Mouse (Mus musculus) neural tube, embryonic 10.5 days (tissue): ENCODE measurements around the gene Abcg1.

Experiments used
- DNase-seq: peaks from one replicate; pipeline ENCODE4 v3.0.0-alpha.2; 2017; ENCODE audit warnings: low spot score; ENCODE audit errors: extremely low spot score

The Abcg1 gene

DNA sequence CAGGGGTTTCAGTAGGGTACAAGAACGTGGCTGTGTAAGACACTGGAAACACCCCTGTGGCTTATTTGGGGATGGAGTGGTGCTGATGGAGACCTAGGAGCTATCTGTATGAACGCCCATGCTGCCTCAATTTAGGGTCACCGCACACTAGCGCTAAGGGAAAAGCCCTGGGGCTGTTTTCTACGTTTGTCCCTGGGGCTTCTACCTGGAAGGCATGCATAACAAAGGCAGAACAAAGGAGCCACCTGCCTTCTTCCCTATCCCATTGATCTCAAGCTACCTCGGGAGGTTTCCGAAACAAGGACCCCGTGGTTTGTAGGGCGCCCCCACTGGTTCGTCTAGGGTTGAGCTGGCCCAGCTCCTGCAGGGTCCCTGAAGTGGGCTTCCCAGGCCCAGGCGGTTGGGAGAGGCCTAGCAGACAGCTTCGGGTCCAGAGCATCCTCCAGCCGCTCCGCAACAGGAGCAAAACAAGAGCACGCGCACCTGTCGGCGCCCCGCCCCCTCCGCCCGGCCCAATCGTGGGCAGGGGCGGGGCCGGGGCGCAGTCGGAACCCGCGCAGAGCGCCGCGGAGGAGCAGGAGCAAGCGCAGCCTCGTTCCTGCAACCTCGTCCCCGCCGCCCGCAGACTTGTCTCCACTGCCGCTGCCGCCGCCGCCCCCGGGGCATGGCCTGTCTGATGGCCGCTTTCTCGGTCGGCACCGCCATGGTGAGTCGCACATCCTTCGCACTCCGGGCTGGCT is at the start of gene Abcg1:
Gene Abcg1, plus strand, starts transcription at position 525 of the 740 bp plus-strand sequence.
- DNase-seq: peak; percentile 67

GRCm38 (mm10) chr17:31008416-31008815 is 49.1 kb upstream of the Abcg1 start:
- DNase-seq: no peak

DNA sequence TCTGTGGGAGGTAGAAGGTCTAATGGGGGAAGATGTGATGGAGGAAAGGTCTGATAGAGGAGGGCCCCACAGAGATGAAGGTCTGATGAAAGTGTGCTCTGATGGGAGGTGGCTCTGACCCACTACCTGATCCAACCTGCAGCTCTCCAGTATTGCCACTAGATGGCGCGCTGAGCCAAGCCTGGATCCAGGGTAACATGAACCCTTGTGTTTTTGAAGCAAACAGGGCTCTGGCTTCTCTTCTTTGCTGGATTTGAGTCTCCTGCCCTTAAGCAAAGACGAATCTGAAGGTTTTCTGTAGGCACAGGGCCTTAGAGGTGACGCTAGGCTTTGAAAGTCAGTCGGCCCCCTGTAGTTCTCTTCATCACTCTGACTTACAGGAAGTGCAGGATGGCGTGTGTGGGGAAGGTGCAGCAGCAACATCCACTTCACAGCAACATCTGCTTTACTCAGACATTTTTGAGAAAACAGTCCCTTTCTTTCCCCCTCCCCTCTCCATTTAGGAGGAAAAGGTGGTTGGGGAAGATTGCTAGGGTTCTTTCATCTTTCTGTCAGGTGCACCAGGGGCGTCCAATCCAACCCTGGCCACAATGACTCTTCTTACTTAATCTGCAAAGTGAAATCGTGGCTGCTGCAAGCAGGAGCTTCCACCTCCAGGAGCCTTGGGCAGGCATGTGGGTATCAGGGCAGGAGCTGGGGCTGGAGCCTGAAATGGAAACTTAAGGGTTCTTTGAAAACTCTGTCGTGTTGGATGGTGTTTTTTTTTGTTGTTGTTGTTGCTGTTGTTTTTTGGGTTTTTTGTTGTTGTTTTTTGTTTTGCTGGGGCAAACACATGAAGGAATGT is 45.7 kb upstream of the Abcg1 start:
- peak; percentile 67 for DNase-seq

- peak; percentile 52 for DNase-seq
These were observed 39.2 kb upstream of the Abcg1 start for GRCm38 (mm10) chr17:31018267-31018666.

DNA sequence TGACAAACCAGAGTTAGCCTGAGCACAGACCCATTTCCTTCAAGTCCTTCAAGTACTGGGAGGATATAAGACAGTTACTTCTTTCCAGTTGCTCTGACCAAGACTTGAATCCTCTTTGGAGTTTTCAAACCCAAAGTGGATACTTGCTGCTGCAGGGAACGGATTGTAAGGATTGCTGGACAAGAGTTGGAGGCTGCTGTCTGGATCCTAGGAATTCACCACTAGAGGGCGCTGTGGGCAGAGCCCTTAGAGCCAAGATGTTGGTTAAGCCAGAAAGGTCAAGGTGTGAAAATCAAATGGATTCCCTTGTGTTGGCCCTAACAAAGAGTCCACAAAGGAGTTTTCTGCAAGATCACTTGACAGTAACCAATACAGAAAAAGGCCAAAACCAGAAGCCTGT is 38.0 kb upstream of the Abcg1 start:
- peak; percentile 66 for DNase-seq

DNA sequence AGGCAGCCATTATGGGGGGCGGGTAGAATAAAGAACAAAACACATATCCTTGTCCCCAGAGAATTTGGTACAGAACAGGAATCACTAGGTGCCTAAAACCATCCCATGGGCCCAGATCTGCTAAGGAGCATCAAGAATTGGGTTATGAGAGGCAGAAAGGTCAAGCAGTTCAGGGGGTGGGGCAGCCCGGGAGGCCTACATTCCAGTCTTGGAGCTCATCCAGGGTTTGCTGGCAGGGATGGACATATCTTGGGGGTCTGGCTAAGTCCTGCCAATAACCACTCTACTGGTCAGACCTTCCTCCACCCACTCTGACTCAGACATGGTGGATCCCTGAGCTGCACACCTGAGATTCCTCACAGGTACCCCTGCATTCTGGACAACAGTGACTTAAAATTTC is 37.4 kb upstream of the Abcg1 start:
- no peak for DNase-seq

DNA sequence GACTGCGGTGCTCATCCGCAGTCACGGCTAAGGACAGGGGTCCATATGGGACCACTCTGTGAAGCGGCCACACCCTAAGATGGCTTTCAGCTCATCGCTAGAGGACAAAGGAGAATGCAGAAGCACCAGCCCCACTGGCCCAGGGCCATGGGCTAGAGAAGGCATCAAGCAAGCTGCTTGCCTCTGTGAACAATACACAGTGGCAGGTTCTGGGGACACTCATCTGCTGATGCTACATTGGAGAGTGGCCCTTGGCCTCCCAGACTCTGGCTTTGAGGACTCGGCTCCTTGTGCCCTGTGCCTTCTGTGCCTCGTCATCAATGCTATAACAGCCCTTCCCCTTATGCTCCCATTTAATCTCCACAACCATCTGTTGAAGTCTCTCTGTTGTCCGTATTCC is 36.2 kb upstream of the Abcg1 start:
- no peak for DNase-seq

DNA sequence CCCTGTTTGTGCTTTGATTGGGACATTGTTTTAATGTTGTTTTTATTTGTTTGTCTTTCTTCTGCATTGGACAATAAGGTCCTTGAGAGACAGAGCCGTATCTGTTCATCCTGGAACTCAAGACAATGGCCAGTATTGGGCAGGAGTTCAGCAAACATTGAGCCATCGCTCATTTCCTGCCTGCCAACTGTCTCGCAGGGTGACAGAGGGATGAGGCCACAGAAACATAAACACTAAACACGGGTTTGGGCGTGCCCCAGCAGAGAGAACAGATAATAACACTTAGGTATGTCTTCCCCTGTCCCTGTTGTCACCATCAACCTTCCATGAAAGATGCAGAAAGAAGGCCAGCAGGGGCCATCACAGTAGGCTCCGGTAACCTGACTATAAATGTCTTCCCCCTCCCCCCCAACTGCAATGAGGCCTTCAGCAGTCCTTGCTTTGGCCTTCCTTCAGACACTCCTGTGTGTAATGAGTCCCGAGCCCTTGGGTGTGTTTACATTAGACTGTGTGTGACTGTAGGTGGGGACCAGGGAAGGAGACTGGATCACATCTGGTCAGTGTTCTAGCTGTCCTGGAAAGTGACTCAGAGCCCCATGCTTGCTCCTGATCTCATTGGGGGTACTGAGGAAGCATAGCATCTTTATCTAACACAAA is 33.2 kb upstream of the Abcg1 start:
- DNase-seq: no peak

GRCm38 (mm10) chr17:31024782-31025125 is 32.7 kb upstream of the Abcg1 start:
- DNase-seq: no peak

GRCm38 (mm10) chr17:31026986-31027385 is 30.5 kb upstream of the Abcg1 start:
- DNase-seq: no peak

DNA sequence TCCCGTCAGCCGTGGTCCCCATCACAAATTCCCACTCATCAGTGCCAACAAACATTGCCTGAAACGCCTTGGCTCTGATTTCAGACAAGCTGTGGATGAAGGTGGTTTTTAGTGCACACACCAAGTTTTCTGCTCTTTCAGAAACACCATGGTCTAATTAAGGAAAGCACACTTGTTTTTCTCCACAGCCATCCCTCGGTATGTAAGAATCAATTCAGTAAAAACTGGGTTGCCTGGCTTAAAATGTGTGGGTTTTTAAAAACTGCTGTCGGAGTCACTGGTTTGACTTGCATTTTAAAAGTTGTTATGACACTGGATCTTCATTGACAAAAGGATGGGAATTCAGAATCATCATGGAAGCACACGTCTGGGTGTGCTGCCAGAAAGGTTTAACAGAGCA is 29.8 kb upstream of the Abcg1 start:
- DNase-seq: no peak

GRCm38 (mm10) chr17:31028821-31029370 is 28.6 kb upstream of the Abcg1 start:
- DNase-seq: no peak

GRCm38 (mm10) chr17:31029407-31029806 is 28.1 kb upstream of the Abcg1 start:
- no peak for DNase-seq

- DNase-seq: no peak
These were observed 25.1 kb upstream of the Abcg1 start for GRCm38 (mm10) chr17:31032341-31032740.

- no peak for DNase-seq
These were observed 24.2 kb upstream of the Abcg1 start for GRCm38 (mm10) chr17:31033251-31033650.

- no peak for DNase-seq
These were observed 23.3 kb upstream of the Abcg1 start for GRCm38 (mm10) chr17:31034165-31034564.

DNA sequence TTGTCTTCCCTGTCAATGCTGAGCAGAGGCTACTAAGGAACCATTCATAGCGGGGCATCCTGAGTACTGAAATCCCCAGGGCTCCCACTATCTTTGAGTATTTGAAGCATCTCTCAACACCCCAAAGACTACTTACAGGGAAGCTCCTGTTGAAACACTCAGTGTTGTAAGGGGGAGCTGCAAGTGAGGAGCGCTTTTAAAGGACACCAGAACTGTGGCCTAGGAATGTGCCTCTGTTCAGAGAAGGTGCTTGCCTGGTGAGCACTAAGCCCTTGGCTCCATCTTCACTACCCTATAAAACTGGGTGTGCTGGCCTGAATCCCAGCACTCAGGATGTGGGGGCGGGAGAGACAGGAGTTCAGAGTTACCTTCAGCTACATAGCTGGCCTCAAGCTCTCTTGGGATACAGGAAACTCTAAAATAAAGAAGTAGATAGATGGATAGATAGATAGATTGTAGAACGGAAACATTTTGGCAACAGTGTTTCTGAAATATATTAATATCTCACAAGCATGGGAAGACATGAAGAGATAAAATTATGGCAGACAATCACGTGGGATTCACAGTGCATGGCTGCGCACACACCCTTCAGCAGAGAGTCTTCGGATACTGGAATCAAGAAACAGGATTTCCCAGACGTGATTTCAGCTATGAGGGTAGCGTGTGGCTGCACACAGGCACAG is 22.7 kb upstream of the Abcg1 start:
- no peak for DNase-seq

DNA sequence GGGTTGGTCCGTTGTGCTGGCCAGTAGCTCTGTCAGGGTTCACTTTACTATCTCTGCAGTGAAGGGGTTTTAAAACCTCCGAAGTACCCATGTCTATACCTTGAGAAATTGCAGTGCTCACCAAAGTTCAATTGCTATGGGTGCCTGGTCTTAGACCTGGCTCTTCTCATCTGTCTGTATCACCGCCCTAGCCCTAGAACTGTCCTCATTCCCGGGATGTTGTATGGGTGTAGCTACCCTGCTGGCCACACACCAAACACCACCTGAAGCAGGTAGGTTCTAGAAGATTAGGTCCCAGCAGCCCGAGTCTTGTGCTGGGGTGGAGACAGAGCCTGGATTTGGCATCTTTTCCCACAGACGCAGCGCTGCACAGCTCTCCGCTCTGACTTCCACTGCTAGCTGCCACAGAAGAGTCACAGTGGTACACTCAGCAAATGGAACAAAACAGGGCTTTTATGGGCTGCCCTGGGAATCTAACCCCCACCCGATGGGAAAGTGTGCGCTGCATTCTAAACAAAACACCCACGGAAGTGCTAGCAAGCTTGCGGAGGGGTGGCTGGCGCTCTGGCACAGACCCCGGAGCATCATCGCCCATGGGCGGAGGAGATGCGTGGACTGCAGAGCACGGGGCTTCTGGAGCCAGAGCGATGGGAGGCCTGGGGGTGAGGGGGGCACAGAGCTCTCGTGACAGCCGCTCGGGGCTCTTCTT is 21.2 kb upstream of the Abcg1 start:
- no peak for DNase-seq

- no peak for DNase-seq
These were observed 20.1 kb upstream of the Abcg1 start for GRCm38 (mm10) chr17:31037331-31037730.

- DNase-seq: no peak
These were observed 19.1 kb upstream of the Abcg1 start for GRCm38 (mm10) chr17:31038381-31038780.

DNA sequence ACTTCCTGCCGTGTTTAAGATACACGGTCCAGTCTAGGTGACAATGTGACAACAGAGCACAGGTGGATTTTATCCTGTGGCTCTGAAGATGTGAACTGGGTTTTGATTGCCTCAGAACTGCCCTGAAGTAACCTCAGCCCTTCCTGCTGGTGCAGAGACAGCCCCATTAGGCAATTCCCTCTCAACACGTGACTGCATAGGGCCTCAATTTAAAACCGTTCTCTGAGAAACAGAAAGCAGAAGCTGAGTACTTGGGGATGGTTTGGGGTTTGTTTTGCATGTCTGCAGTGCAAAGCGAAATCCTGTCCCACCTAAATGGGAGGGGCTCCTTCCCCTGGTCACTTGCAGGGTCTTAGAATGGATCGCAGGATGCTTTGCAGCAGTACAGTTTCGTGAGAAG is 17.8 kb upstream of the Abcg1 start:
- no peak for DNase-seq
